Mouse (Mus musculus): ENCODE data around the gene Nkpd1.

The Nkpd1 gene

GRCm38 (mm10) chr7:19547344-19547969 is 29.8 kb downstream of the Nkpd1 start:
- no peak for DNase-seq (ENCODE audit: low spot score)

DNA sequence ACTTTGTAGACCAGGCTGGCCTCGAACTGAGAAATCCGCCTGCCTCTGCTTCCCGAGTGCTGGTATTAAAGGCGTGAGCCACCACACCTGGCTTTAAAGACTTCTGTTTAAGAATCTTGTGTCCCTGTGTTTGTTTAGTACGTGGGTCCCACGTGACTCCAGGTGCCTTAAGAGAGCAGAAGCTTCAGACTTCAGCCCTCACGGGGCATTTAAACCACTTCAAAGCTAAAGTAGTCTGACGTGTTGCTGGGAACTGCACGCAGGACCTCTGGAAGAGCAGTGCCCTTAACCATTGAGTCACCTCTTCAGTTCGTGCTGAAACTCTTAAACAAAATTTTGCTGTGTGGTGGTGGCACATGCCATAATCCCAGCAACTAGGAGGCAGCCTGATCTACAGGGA is 31.8 kb downstream of the Nkpd1 start:
- no peak for DNase-seq (ENCODE audit: low spot score)

GRCm38 (mm10) chr7:19551634-19552033 is 34.0 kb downstream of the Nkpd1 start:
- no peak for DNase-seq (ENCODE audit: low spot score)

GRCm38 (mm10) chr7:19552443-19552842 is 34.8 kb downstream of the Nkpd1 start:
- no peak for DNase-seq (ENCODE audit: low spot score)

DNA sequence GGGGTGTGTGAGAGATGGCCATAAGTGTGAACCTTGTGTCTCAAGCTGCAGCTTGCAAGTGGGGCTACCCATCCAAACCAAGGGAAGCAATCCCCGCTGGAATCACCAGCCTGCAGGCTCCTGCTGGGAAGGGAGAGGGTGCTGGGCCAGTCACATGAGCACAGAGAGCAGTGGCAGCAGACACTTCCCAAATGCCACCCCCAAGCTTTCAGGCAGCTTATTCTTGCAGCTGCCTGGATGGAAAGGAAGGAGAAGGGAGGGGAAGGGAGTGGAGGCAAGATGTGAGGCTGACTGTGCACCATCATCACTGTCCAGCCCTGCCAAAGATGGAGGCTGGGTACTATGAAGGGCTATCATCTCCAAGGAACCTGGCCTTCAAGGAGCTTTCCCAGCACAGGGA is 36.5 kb downstream of the Nkpd1 start:
- DNase-seq (ENCODE audit: low spot score) = no peak

GRCm38 (mm10) chr7:19557086-19557485 is 39.4 kb downstream of the Nkpd1 start:
- no peak for DNase-seq (ENCODE audit: low spot score)

DNA sequence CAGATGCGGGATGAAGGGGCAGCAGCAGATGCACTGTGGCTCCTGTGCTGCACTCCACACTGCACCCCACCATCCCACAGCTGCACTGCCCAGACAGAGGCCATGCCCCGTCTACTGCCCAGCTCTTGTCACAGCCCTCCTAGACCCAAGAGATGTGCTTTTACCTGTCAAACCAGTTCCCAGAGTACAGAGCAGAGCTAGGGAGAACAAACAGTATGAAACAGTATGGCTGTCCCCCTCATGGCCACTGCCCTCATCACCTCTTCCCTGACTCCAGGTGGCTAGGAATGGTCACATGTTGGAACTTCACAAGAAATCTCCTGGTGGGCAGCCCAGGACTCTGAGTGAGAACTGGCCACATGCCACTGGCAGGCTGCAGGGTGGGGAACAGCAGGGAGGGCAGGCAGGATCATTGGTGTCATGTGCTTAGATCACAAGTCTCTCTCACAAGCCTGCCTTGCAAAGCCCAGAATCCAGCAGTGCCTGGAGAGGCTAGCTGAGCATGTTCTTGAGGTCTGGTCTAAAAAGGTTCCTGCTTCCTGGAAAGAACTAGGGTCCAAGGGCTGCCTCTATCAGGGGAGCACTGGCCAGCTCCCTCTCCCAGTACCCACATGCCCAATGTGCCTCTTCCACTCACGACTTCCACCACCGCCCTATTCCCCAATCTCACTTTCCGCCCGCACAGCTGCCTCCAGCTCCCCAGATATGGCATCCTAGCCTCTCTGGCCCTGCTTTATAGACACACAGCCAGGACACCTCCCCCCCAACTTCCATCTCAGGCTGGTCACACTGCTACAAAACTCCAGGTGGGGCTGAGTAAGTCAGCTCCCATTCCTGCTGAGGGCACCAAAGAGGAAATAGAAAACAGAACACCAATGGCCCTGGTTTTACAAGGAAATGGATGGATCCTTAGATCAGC is 40.6 kb downstream of the Nkpd1 start:
- no peak for DNase-seq (ENCODE audit: low spot score)

GRCm38 (mm10) chr7:19558965-19559364 is 41.3 kb downstream of the Nkpd1 start:
- DNase-seq (ENCODE audit: low spot score) = no peak

GRCm38 (mm10) chr7:19560491-19561260 is 43.0 kb downstream of the Nkpd1 start:
- no peak for DNase-seq (ENCODE audit: low spot score)

DNA sequence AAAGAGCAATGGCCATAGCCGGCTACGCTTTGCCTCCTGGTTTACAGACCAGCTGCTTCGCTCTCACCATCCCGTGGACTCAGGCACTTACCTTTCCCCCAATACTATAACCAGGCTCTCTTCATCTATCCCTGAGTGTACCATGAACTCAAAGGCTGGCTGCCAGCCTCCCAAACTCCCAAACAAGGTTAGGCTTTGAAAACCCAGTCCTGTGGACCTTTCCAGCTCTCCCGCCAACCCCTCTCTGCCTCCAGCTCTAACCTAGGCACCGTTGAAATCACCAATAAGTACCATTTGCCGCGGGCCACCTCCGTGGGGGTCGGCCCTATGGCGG is 43.8 kb downstream of the Nkpd1 start:
- no peak for DNase-seq (ENCODE audit: low spot score)

DNA sequence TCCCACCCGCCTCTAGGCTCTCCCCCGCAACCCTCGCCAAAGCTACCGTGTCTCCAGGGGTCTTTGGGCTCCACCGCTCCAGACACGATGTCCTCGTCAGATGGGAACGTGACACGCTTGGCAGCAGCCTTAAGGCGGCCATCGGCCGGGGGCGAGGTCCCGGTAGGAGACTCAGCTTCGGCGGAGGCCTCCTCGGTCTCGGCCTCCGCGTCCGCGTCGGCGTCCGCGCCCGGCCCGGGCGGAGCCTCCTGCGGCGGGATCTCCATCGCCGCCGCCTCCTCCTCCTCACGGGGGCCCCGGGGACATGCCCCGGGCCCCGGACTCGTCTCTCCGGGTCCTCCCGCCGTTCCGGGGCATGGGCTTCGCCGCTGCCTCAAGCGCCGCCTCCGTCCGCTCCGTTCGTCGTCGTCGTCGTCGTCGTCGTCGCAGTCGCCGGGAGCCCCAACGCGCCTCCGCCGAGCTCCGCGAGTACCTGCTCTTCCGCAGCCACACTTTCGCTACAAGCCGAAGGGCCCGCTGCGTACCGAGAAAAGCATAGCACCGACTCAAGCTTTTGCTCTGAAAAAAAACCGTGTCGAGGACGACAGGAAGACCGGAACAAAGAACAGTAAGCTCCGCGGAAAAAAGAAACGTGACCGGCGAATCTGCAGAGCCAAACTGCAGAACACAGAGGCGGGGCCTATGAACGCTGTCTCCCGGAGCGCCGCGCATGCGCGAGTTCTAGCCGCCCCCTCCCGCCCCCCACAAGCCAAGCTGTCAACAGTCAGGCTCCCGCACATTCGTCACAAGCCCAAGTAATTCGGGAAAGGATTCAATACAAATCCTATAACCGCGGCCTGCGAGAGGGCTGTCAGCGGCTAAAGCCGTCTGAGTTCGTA is 44.4 kb downstream of the Nkpd1 start:
- peak; percentile 87 for DNase-seq (ENCODE audit: low spot score)

DNA sequence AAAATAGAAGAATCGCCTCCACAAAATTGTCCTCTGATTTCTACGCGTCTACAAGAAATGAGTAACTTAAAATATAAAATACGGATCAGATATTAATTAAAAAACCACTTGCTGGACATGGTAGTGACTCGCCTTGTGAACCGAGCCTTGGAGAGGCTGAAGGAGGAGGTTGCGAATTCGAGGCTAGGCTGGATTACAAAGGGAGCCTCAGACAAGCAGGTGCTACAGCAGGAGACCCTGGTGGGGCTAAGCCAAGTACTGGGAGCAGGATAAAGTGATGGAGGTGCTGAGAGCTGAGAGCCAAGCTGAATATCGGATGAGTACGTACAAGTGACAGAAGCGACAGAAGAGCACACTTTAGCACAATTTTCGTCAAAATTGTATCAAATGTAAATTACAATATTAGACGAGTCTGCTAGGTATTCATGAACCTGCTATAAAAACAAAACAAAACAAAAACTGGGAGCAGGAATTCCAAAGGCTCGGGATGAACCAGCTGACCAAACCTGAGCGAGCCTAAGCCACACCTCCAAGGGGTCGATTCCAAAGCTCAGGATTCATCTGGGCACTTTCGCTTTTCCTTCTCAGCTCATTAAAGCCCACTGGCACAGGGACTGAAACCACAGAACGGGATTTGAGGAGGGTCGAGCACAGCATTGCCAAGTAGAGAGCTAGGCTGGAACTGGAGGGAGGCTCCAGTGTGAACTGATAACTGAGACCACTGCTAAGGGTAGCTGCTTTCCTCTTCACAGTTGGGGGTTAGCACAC is 45.2 kb downstream of the Nkpd1 start, which contains the start of gene Ppp1r37:
Gene Ppp1r37 (minus strand): TSS at position 434 of the 768 bp plus-strand sequence.
- no peak for DNase-seq (ENCODE audit: low spot score)

- no peak for DNase-seq (ENCODE audit: low spot score)
Observed at GRCm38 (mm10) chr7:19563884-19564283, 46.2 kb downstream of the Nkpd1 start.

GRCm38 (mm10) chr7:19564455-19564854 is 46.8 kb downstream of the Nkpd1 start:
- DNase-seq (ENCODE audit: low spot score) = no peak

- DNase-seq (ENCODE audit: low spot score) = no peak
Observed at GRCm38 (mm10) chr7:19565803-19566202, 48.2 kb downstream of the Nkpd1 start.

- DNase-seq (ENCODE audit: low spot score) = no peak
Observed at GRCm38 (mm10) chr7:19567426-19567825, 49.8 kb downstream of the Nkpd1 start.

DNA sequence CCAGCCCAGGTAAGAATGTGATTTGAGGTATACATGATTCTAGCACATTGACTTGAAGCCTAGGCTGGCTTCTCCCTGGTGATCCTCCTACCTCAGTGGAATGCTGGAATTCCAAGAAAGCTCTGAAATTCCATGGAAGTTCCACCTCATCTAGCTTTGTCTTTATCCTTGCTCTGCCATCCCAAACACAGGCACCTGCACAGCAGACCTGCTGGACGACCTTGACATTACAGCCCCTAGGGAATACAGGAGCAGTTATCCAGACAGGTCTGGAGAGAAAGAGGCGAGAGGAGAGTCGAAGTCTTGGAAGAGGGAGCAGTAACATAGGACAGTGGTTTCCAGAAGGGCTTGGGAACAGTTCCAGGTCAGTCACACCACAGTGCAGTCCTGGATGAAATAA is 52.0 kb downstream of the Nkpd1 start:
- no peak for DNase-seq (ENCODE audit: low spot score)

DNA sequence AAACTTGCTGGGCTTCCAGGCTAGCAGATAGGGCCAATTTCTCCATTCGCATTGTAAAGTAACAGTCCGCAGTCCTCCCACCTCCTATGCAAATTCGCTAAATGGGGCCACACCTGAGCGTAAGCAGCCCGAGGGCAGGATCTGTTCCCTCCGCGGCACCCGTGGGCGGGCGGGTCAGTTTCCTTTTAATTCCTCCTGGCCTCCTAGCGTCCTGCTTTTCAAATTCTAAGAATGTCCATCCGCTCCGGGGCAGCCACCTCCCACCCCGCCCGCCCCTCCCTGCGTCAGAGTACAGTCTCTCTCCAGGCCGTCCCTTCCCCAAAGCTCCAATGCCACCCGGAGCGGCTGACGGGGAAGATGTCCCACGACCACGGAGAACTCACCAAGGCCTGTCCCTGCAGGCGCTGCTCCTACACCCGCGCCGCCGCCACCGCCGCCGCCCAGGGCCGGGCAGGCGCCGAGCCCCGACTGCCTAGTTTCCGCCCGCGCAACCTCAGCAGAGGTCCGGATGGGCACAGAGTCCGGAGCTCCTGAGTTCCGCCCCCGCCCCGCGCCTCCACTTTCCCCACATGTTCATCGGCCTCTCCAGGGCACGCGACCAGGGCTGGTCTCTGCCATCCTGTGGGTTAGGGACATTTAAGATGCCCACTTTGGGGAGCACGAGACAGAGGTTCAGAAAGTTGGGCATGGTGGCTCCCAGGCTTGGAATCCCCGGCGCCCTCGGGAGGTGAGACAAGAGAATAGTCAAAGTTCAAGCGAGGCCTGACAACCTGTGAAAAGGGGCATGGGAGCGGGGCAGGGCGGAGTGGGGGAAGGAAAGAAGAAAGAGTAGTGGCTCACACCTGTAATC is 55.5 kb downstream of the Nkpd1 start:
- DNase-seq (ENCODE audit: low spot score) = peak; percentile 83

- DNase-seq (ENCODE audit: low spot score) = no peak
Observed at GRCm38 (mm10) chr7:19573776-19574140, 56.1 kb downstream of the Nkpd1 start.
